Mouse (Mus musculus) lung, adult 2 months (tissue): ENCODE data around the gene Apln. TPM values are rescaled to one million over a fixed set of nuclear protein-coding genes. Genes with fewer than 3 reads are reported as not detected.

ENCODE experiments used
- DNase-seq: peaks from one replicate; pipeline ENCODE4 v3.0.0; 2022
- H3K4me1 ChIP-seq: fragments of 200-500 bp; 2 replicates; pipeline ENCODE4 v1.6.1; 2011; ENCODE audit warnings: low read length; ENCODE audit not compliant: control insufficient read depth, insufficient read depth
- H3K4me3 ChIP-seq: fragments of 200-500 bp; replicated peaks from 2 replicates; pipeline ENCODE3; 2011; ENCODE audit warnings: low read depth, mild to moderate bottlenecking, control low read depth, low read length; ENCODE audit errors: extremely low read depth
- CTCF ChIP-seq: fragments of 200-500 bp; IDR thresholded peaks from 2 replicates; pipeline ENCODE4 v1.5.1; 2011; ENCODE audit warnings: mild to moderate bottlenecking, low read length, control low read depth; ENCODE audit not compliant: insufficient read depth
- POLR2A ChIP-seq: fragments of 200-500 bp; IDR thresholded peaks from 2 replicates; pipeline ENCODE4 v1.6.1; 2011; ENCODE audit warnings: low read depth, mild to moderate bottlenecking, control low read depth, low read length, borderline replicate concordance; ENCODE audit errors: extremely low read depth
- WGBS: fragments of 180-500 bp; shearing (Covaris S2); methylation state at CpG from one replicate; pipeline ENCODE4 v1.1.7; 2018; 5-methylcytosine and 5-hydroxymethylcytosine counted together
- polyA plus RNA-seq: library from polyadenylated mRNA; depleted of rRNA; stranded (reverse); fragments of >200 nt; gene quantifications from 2 replicates; pipeline ENCODE4 v1.2.3, GENCODE M21; 2012; rRNA removed

The Apln gene
- polyA plus RNA-seq, 1 experiment, result 27.5 TPM

DNA sequence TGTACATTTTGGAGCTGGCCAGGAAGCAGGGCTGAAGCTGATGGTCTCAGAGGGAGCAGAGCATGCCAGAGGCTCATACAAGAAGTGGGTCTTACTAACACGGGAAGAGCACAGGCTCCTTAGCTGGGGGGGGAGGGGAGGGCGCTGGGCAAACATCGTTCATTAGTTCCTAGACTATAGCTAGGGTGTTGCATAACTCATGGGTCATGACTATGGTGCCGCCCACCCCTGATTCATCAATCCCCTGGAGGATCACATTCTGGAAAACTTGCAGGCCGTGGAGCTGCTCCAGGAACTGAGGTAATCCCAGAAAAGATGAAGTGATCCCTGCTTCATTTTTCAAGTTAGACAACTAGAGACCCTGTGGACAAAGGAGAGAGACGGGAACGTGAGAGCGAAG lies 46.6 kb downstream of the Apln start:
- 55% methylated on average over 8 of the region's 8 CpGs for WGBS
- no peak for DNase-seq
- TF ChIP-seq POLR2A (no peak), CTCF (no peak)
- Histone ChIP-seq H3K4me1 (no peaks in the 10 kb centered on the region), H3K4me3 (no peak overlapping the region)

DNA sequence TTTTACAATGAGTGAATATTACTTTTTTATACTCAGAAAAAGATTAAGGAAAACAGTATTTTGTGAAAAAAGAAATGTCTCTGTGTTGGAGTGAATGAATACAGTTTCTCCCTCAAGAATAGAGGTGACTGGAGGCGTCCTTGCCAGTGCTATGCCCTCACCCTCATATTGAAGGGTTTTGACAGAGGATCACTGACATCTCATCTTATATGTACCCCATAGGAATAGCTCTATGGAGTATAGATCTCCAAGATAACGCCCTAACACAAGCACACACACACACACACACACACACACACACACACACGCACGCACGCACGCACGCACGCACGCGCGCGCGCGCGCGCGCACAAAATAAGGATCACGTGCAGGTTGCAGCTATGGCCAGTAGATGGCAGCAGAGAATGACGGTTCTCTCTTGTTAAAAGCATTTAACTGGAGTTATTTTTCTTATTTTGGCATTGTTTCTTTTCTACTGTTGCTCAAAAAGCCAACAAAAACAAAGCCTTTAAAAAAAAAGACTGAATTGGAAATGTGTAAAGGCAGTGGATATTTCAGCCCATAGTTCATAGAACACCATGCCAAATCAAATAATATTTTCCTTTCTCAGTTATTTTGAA lies 49.5 kb downstream of the Apln start:
- peak; percentile 34 for DNase-seq
- WGBS, result 28% methylated on average over 19 of the region's 19 CpGs
- TF ChIP-seq POLR2A, result no peak
- TF ChIP-seq CTCF, result peak; percentile 50
- Histone ChIP-seq H3K4me1 (no peaks in the 10 kb centered on the region), H3K4me3 (no peak overlapping the region)

- no peak for DNase-seq
Measured at GRCm38 (mm10) chrX:47977078-47977477, 57.6 kb downstream of the Apln start.

DNA sequence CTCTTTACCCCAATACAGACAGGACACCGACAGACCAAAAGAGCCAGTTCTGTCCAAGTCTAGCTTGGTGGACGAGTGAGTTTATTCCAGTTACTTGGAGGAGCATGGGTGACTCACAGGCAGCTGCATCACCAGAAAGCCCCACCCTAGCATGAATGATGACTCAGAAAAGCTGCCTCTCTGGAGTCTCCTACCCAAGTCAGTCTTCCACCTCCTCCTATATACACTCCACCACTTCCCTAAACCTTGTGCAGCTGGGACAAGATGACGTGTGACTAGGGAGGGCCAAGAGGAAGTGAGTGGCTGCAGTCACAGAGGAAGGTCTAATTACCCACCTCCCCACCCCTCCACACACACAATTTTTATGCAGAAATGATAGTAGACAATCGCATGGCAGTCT lies 58.1 kb downstream of the Apln start:
- 61% methylated on average over 4 of the region's 4 CpGs for WGBS
- DNase-seq, result no peak
- TF ChIP-seq POLR2A, result no peak
- TF ChIP-seq CTCF, result no peak
- peaks cover 3% of the 10 kb centered on the region; the same call in 1 of the 2 replicates for H3K4me1 ChIP-seq
- no peak overlapping the region for H3K4me3 ChIP-seq

More at GRCm38 (mm10) chrX:47977078-47977477, 57.6 kb downstream of the Apln start:
- TF ChIP-seq POLR2A (no peak), CTCF (no peak)
- WGBS, result 63% methylated on average over 5 of the region's 5 CpGs
- H3K4me3 ChIP-seq, result no peak overlapping the region
- peaks cover 3% of the 10 kb centered on the region; the same call in 1 of the 2 replicates for H3K4me1 ChIP-seq

Other genes with a start within 250 kb of the Apln start
- 0.22 and 0.68 TPM in 2 replicates for gene Smarca1, start 141.9 kb downstream of the Apln start, polyA plus RNA-seq
- 8.6 and 15.4 TPM in 2 replicates for gene Ocrl, start 122.5 kb downstream of the Apln start, polyA plus RNA-seq
- gene Xpnpep2, start 73.9 kb upstream of the Apln start, polyA plus RNA-seq, result 3.5 and 9.1 TPM in 2 replicates
- gene Sash3, start 111.6 kb upstream of the Apln start, polyA plus RNA-seq, result 11.5 and 14.6 TPM in 2 replicates
- 21.6 and 31.0 TPM in 2 replicates for gene Zdhhc9, start 174.0 kb upstream of the Apln start, polyA plus RNA-seq
- 1.8 and 2.9 TPM in 2 replicates for gene Utp14a, start 222.0 kb upstream of the Apln start, polyA plus RNA-seq